Comparison of ENCODE assay signal across 7 mouse cellular contexts in the genomic region with DNA sequence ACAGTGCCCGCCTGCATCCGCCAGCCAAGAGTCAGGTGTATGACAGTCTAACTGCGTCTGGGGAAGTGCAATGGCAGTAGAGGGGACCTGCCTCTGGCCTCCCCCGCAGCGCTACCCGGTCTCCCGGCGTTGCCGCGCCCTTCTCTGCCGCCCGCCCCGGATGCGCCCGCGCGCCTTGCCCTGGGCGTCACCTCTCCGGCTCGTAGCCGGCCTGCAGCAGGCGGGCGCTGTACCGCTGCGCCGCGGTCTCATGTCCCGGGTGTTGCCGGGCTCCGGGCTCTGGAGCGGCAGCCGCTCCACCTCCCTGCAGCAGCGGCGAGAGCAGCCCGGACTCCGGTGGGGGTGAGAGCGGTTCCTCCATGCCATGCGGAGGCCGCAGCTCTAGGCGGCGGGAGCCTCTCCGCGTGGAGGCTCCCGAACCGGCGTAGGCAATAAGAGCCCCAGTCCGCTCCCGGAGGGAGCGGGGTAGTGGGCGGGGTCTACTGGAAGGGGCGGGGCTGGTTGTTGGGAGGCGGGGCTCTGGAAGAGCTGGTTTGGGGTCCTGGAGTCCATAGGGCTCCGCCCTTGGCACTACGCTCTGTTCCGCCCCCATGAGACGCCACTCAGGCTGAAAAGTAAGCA. TPM values are rescaled to one million over a fixed set of nuclear protein-coding genes. Genes with fewer than 3 reads are reported as not detected.
DNase-seq lines count a peak whose midpoint lies in the region; ATAC-seq lines count a peak whose summit lies in the region.

A gene (minus strand): TSS at position 484 of the 621 bp plus-strand sequence.

- peaks cover 43% of the 10 kb centered on the region for H3K27me3 ChIP-seq in midbrain, embryonic 10.5 days (ENCODE audit: low read depth, poor library complexity, severe bottlenecking)

- peak; percentile 81 to 83 for DNase-seq in cerebellum, postnatal 14 days
- peak; percentile 76 for DNase-seq in gastrocnemius, postnatal 10 days
- peak; percentile 88 for DNase-seq in induced T-regulatory cell, adult 2 months (ENCODE audit: low read depth)
- DNase-seq in left cerebral cortex, postnatal 36 days (ENCODE audit: low spot score in 2 of 2): peak; percentile 48 to 57
- DNase-seq in midbrain, embryonic 10.5 days (ENCODE audit: low spot score): peak; percentile 91
- DNase-seq in spleen, adult 12 weeks (ENCODE audit: low spot score): peak; percentile 50

- peak within 1 kb of the TSS; percentile 85 for H3K27ac ChIP-seq in midbrain, embryonic 10.5 days (replicated peaks)

- H3K9me3 ChIP-seq in midbrain, embryonic 10.5 days (replicated peaks): no peaks in the 10 kb centered on the region

- WGBS in midbrain, embryonic 10.5 days: 0% methylated on average over 56 of the region's 56 CpGs

- H3K4me1 ChIP-seq in midbrain, embryonic 10.5 days: peaks cover 58% of the 10 kb centered on the region

- peak; percentile 66 for ATAC-seq in activated CD4-positive, CD25-positive, alpha-beta regulatory T cell, adult 4 months

- intact Hi-C loops in left cerebral cortex, postnatal 36 days (cut with DNase I): no loop called here

- H3K4me3 ChIP-seq in midbrain, embryonic 10.5 days: peak within 1 kb of the TSS; percentile 82

- H3K36me3 ChIP-seq in midbrain, embryonic 10.5 days: no peaks in the 10 kb centered on the region

RNA-seq across cellular contexts. Expression of the gene that starts here (rescaled TPM):
- 10 to 100 TPM; 13.0 to 16.5 TPM for polyA plus RNA-seq in activated CD4-positive, CD25-positive, alpha-beta regulatory T cell, adult 4 months (2017; shearing (Covaris generic))
- total RNA-seq in gastrocnemius, postnatal 10 days (2021): 10 to 100 TPM; 23.4 to 24.7 TPM
- total RNA-seq in left cerebral cortex, postnatal 36 days (2021): 10 to 100 TPM; 63.5 to 69.7 TPM
- 45.6 and 53.5 TPM in 2 replicates for polyA plus RNA-seq in midbrain, embryonic 10.5 days (2016; fragmentation: Nextera tagmentation; extraction: Ambion mirVana)

Comparison
In these comparisons a context has a peak if more than half of its experiments do, and no peak if none do; other contexts are left out.
1. Peak in every context shown above with its lines: DNase-seq, ATAC-seq, H3K4me3 ChIP-seq and H3K27ac ChIP-seq.